Mouse (Mus musculus) left cerebral cortex, postnatal 10 days (tissue): ENCODE measurements at regions not wholly inside any gene's neighbourhood (a gene's known extent, or its start where the extent isn't known, plus 50 kb on each side); places are given as distances from the start of the nearest gene placed in this dataset.

Experiments
- DNase-seq, 2 experiments: peaks; one replicate each; pipeline ENCODE4 v3.0.0; 2021 to 2022; ENCODE audit warnings: low spot score in 2 of 2, mixed read lengths in 1 of 2; ENCODE audit errors: extremely low spot score in 1 of 2
- intact Hi-C: fragments of 180-260 bp; cut with DNase I; formaldehyde crosslinking; loops from one replicate; pipeline ENCODE4 v1.15.1; 2025

DNA sequence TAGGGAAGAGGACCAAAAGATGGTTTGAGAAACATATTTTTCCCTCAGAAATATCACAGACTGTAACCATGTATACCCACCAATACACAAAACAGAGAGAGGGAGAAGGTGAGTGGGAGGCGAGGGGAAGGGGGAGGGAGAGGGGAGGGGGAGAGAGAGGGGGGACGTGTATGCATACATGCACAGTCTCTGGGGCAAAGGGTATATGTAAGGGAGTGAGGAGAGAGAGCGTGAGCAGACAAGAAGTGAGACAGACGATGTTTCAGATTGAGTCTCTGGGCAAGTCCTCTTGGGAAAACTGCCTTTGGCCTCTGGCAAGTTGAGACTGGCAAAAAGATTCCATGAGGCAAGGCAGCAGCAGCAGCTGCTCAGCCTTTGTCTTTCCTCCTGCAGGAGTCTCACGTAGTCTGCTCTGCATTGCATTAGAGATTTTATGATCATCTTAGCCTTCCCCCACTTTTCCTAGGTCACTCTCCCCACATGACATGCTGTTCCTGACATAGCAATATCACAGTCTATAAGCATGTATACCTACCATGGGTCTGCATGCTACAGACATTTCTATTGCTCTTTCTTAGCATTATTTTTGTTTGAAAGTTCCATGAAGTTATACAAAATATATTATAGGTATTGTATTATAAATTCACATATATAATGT lies 308.3 kb downstream of the Fam84a start:
- DNase-seq: no peak
- intact Hi-C loops: no loop called here

DNA sequence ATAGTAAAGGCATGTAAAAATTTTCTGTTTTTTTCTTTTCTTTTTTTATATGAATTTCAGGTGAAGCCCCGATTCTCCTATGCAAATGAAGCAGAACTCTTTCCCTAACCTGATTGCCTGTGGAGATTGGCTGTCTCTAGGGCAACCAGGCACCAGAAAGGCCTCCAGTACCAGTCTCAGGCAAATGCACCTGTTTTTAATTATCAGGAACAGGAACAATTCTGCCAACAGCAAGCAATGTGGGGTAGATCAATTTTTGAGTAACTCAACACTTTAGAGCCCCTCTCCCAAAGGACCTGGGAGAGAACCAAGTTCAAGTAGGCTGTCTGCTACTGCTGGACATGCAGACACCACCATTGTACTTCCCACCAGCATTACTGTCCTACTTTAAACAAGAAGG lies 310.6 kb downstream of the Fam84a start:
- intact Hi-C loops: no loop called here
- no peak for DNase-seq

- peak in 1 of 2 experiments; percentile 31 for DNase-seq
- intact Hi-C loops: no loop called here
These were observed 317.1 kb downstream of the Fam84a start for GRCm38 (mm10) chr12:13834723-13835122.

GRCm38 (mm10) chr12:13825899-13826298 lies 326.0 kb downstream of the Fam84a start:
- DNase-seq: no peak
- intact Hi-C loops: no loop called here

DNA sequence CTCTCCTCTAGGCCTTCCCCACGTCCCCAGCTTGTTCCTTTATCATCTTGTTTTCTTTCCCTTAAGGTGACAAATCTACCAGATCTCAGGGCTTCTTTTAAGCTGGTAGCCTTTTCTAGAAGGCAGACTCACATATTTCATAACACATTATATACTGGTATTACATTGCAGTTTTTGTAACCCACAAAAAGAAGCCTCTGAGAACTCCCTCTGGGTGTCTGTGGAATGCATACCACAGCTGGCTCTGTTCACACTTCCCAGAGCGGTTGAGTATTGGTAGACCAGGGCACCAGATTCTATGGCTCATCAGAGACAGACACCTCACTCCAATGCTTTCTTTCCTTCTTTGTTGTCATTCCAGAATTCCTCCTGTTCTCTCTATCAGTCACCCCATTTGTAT lies 336.4 kb downstream of the Fam84a start:
- intact Hi-C loops: no loop called here
- no peak for DNase-seq

- intact Hi-C loops: no loop called here
- peak in 1 of 2 experiments; percentile 13 for DNase-seq
These were observed 341.7 kb downstream of the Fam84a start for GRCm38 (mm10) chr12:13810155-13810515.

DNA sequence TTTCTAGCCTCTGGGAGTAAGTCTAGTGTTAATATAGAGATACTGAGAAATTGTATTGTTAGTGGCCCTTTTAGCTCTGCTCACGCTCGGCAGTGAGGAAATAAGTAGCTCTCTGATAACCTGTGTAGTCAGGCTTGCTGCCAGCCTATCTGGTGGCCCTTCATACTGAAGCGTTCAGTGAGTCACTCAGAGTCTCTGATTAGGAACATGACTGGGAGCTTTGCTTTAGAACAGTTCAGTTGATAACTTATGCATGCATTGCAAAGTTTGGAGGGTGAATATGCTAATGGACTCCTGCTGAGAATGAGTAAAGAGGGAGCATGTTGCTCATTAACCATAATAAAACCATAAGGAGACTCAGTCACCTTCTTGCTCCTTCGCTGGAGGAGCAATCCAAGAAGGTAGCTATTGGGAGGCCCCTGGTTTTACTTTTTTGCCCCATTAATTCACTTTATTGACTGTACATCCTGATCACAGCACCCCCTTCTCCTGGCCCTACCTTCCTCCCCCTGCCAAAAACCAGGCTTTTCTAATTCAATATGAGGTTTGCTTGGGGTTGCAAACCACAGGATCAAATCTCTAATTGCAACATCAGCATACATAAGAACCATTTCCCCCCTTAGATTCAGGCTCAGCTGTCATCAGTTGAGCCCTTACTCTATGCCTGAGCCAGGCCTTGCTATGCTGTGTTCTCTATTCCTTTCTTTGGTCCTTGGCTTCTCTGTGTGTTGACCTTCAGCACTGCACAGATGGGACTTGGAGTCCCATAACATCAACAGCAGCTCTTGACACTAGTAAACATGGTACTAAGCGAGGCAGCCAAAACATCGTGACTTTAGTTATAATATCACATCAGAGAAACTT lies 342.3 kb downstream of the Fam84a start:
- no peak for DNase-seq
- intact Hi-C loops: no loop called here

DNA sequence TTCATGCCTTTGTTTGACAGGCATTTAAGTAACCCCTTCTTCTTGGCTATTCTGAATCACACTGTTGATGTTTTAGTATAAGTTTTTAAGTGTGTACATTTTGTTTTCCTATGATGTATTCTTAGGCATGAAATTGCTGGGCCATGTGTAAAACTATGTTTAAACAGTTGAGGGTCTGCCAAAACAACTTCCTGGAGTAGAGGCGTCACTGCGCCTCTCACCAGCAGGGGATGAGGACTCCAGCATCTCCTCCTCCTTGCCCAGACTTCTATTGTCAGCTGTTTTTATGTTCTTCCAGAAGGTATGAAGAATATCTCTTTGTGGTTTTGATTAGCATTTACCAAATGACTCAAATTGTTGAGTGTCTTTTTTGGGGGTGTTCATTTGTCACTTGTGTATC lies 372.1 kb downstream of the Fam84a start:
- intact Hi-C loops: no loop called here
- no peak for DNase-seq

- intact Hi-C loops: no loop called here
These were observed 375.2 kb downstream of the Fam84a start for GRCm38 (mm10) chr12:13776687-13777086.

DNA sequence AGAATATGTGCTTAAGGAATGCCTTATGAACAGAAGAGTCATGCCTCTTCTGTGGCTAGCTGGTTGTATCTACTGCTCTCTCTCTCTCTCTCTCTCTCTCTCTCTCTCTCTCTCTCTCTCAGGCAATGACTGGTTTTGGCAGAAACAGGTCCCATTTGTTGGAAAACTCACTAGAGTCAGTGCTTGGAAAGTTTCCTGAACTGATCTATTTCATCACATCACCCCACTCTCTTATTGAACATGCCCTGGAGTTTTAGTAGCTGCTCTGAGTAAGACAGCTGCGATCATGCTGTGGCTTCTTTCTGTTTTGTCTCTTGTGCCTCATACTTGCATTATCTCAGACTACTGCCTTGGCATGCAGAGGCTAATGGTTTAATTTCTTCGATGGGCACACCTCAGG lies 382.2 kb downstream of the Fam84a start:
- no peak for DNase-seq
- intact Hi-C loops: no loop called here

More at GRCm38 (mm10) chr12:13776687-13777086, 375.2 kb downstream of the Fam84a start:
- DNase-seq: no peak

DNA sequence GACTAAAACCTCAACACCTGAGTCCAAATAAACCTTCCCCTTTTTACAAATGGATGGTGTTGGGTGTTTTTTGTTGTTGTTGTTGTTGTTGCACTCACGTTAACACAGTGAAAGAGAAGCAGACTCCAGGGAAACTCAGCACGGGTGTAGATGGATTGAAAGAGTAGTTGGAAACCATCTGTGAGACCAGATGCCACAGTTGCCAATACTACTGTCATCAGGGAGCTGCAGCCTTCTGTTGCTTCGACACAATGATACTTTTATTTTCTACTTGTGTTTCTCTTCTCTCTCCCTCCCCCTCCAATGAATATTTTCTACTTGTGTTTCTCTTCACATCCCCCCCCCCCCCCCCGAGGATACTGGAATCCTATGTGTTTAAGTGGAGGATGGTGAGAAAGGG lies 382.7 kb downstream of the Fam84a start:
- intact Hi-C loops: no loop called here
- peak in 1 of 2 experiments; percentile 16 for DNase-seq

GRCm38 (mm10) chr12:13766486-13766885 lies 385.4 kb downstream of the Fam84a start:
- intact Hi-C loops: no loop called here
- DNase-seq: no peak

DNA sequence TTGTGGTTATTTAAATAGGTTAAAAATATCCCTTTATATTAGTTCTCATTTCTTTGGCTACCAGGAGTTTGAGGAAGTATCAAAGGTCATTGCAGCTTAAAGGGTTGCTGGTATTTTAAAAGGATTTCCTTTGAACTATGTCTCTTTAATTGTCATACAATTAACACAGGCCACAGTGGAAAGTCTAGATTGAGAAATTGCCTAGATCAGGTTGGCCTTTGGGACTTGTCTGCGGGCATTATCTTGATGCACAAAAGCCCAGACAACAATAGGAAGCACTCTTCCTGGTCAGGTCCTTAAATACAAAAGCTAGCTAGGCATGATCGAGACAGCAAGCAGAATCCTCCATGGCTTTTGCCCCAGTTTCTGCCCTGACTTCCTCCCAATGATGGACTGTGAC lies 398.0 kb downstream of the Fam84a start:
- no peak for DNase-seq
- intact Hi-C loops: no loop called here

GRCm38 (mm10) chr12:13744323-13744931 lies 407.4 kb downstream of the Fam84a start:
- intact Hi-C loops: no loop called here
- DNase-seq: peak in 1 of 2 experiments; percentile 8

DNA sequence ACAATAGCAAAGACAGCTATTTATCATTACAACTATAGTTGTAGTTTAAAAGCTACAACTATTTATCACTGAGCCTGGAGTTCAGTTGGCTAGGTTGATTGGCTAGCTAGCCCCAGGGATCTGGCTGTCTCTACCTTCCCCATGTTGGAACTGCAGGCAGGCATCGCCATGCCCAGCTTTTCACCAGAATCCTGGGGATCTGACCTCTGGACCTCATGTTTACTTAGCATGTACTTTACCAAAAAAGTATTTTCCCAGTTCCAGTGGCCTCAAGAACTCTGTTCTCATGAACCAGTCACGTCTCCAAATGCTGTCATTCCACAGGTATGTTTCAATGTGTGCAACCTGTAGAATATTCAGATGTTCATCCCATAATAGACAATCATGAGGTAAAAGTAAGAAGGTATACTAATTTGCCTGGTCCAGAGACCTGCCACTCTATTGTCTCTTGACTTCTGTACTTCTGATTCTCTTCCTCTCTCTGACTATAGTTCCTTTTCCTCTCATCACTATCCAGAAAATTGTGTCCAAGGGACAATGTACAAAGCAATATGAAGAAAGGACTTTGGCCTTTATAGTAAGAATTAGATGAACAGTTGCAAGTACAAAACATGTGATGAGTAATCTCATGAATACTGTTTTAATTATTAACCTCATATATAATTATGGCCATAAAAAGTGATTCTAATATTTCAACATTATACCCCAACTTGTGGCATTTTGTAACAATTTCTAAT lies 421.8 kb downstream of the Fam84a start:
- DNase-seq: no peak
- intact Hi-C loops: no loop called here

DNA sequence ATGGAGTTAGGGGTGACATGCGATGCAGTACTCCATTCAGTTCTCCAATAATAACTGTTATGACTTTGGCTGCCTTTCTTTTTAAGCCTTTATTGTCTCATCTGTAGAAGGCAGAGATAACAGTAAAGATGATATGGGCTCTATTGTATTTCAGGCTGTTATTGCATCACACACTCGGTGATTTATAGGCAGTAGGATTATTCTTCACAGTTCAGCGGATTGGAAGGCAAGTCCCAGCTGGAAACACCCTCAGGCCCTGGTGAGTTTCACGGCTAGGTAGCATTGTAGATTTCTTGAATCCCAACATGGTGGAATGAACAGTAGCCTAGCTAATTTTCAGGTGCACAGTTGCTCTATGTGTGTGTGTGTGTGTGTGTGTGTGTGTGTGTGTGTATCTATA lies 422.9 kb downstream of the Fam84a start:
- no peak for DNase-seq
- intact Hi-C loops: no loop called here

DNA sequence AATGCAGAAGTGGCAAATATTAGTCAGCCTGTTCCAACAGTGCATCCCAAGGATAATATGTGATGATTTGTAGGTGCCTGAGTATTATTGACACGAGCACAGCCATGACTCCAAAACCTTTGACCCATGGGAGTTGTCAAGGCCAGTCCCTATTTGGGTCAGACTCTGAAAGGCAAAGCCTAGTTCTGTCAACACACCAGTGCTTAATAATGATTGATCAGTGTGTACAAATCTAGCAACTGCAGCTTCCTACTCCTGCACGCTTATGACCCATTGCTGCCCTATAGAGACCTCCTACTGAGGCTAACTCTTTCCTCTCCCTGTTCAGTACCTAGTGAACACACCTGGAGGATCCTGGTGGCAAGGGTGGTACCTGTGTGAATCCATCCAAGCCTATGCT lies 427.3 kb downstream of the Fam84a start:
- intact Hi-C loops: no loop called here
- no peak for DNase-seq

- intact Hi-C loops: no loop called here
- no peak for DNase-seq
These were observed 440.9 kb downstream of the Nbas start for GRCm38 (mm10) chr12:13709806-13710205.

DNA sequence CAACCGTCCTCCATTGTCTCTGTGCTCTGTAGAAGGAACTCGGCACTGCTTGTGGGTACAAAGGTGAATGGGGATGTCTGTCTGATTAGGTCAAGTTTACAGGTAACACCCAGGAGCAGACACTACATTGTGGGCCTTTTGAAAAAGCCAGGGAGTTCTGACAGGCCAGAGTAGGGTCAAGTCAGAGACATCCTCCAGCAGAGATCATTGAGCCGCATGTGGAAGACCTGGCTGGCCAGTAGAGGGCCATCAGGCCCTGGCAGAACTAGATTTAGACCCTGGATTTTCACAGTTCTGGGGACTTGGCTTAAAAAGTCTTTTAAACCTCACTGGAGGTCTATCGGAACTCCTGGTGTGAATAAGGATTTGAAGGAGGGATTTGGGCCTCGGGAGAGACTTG lies 438.8 kb downstream of the Nbas start:
- intact Hi-C loops: no loop called here
- no peak for DNase-seq
